ENCODE assay signal across 25 mouse cellular contexts in genomic region chr4:32007174-32007573, GRCm38 (mm10).
"Had no signal": no experiment of that assay in that cellular context is flagged by ENCODE, and none has a peak within 500 bp of the region (broad histone marks: within the 10 kb centered on the region; RNA-seq: fewer than 3 reads in every experiment).

No protein-coding gene starts in this region.

- ATAC-seq: hindbrain, embryonic 16.5 days; inflammation-experienced regulatory T-cells, adult 6 months; intestine, embryonic 15.5 days; intestine, postnatal 0 days had no signal

- H3K27me3 ChIP-seq: heart, embryonic 12.5 days; hindbrain, embryonic 12.5 days; intestine, embryonic 15.5 days; limb, embryonic 13.5 days; limb, embryonic 15.5 days had no signal

- H3K4me3 ChIP-seq: gastrocnemius, adult 2 months; heart, embryonic 10.5 days; heart, embryonic 12.5 days; hindbrain, embryonic 10.5 days; hindbrain, embryonic 12.5 days; intestine, embryonic 15.5 days; limb, embryonic 13.5 days; limb, embryonic 15.5 days had no signal

- H3K4me2 ChIP-seq: heart, embryonic 12.5 days; hindbrain, embryonic 12.5 days; hindbrain, embryonic 14.5 days; intestine, embryonic 15.5 days; limb, embryonic 13.5 days; limb, embryonic 15.5 days had no signal

- H3K9ac ChIP-seq: heart, embryonic 12.5 days; hindbrain, embryonic 12.5 days; hindbrain, embryonic 14.5 days; intestine, embryonic 15.5 days; limb, embryonic 13.5 days; limb, embryonic 15.5 days had no signal

- H3K27ac ChIP-seq: gastrocnemius, adult 2 months; heart, embryonic 10.5 days; hindbrain, embryonic 10.5 days; hindbrain, embryonic 12.5 days; hindbrain, embryonic 14.5 days; intestine, embryonic 15.5 days; limb, embryonic 13.5 days; limb, embryonic 15.5 days had no signal

- H3K4me1 ChIP-seq: heart, embryonic 10.5 days; hindbrain, embryonic 10.5 days; hindbrain, embryonic 12.5 days; intestine, embryonic 15.5 days; limb, embryonic 13.5 days; limb, embryonic 15.5 days had no signal

- DNase-seq: gastrocnemius, adult 2 months; gastrocnemius, postnatal 10 days; gastrocnemius, postnatal 25 days; heart, adult 18-20 months; heart, postnatal 10 days; heart, postnatal 4 days; kidney, adult 18-20 months; kidney, adult 8-10 months; kidney, postnatal 10 days; kidney, postnatal 25 days; kidney, postnatal 4 days; layer of hippocampus, adult 9-11 months; layer of hippocampus, postnatal 36 days; left cerebral cortex, postnatal 4 days had no signal

- H3K9me3 ChIP-seq: heart, embryonic 10.5 days; heart, embryonic 12.5 days; hindbrain, embryonic 10.5 days; hindbrain, embryonic 12.5 days; intestine, embryonic 15.5 days; limb, embryonic 13.5 days; limb, embryonic 15.5 days had no signal
